Mouse (Mus musculus): Measurements from ENCODE around the gene Xkr8. TPM values are rescaled to one million over a fixed set of nuclear protein-coding genes. Genes with fewer than 3 reads are reported as not detected.

Gene Xkr8
- polyA plus RNA-seq, 1 experiment, result not detected

DNA sequence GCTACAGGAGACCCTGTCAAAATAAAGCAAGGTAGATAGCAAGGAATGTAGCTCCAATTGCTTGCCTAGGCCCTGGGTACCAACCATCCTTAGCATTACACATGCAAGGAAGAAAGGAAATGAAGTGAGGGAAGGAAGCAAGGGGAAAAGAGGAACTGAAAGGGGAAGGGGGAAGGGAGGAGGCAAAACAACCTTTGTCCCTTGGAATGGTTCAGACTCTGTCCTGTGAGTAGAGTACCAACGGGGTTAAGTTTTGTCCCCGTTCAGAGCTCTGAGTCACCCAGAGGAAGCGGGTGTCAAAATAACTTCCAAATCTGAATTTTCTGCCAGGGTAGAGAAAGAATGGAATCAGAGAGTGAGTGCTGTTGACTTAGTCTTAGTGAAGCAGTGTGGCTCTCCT, 27.9 kb upstream of the Xkr8 start:
- 64% methylated on average over 3 of the region's 3 CpGs for WGBS
- TF ChIP-seq POLR2A (IDR thresholded peaks at IDR 0.05; ENCODE audit: insufficient read depth, low read depth, low read length), result no peak
- no peak for TF ChIP-seq CTCF (IDR thresholded peaks at IDR 0.05; ENCODE audit: insufficient read depth, low read depth, low read length)
- Histone ChIP-seq H3K4me1 (ENCODE audit: control insufficient read depth, insufficient read depth, low read length) (peaks cover 11% of the 10 kb centered on the region), H3K27ac (ENCODE audit: insufficient read depth, low read depth, low read length) (no peak overlapping the region), H3K4me3 (ENCODE audit: insufficient read depth, low read depth, low read length) (no peak overlapping the region)

- H3K4me3 ChIP-seq (ENCODE audit: insufficient read depth, low read depth, low read length), result no peak overlapping the region
- no peak overlapping the region for H3K27ac ChIP-seq (ENCODE audit: insufficient read depth, low read depth, low read length)
- WGBS, result 59% methylated on average over 7 of the region's 7 CpGs
- peaks cover 11% of the 10 kb centered on the region for H3K4me1 ChIP-seq (ENCODE audit: control insufficient read depth, insufficient read depth, low read length)
- TF ChIP-seq POLR2A (IDR thresholded peaks at IDR 0.05; ENCODE audit: insufficient read depth, low read depth, low read length) (no peak), CTCF (IDR thresholded peaks at IDR 0.05; ENCODE audit: insufficient read depth, low read depth, low read length) (no peak)
Measured at GRCm38 (mm10) chr4:132757633-132758351, 25.4 kb upstream of the Xkr8 start.

DNA sequence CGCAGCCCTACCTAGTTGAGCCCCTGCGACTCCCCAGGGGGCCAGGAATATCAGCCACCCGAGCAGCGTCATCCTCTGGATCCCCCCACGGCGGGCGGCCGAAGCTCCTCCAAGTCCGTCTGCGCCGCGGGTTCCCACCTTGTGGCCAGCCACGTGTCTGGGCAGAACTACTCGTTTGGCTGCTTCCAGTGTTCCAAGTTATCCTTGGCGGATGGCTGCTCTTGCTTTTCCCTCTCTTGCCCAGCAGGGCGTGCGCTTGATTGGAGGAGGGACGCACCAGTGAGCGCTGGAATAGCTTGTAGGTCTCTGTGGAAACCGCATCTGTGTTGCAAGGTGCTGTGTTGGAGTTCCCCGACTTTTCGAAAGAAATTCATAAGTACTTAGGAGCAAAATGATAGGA, 24.6 kb upstream of the Xkr8 start, which contains the start of gene Smpdl3b:
Gene Smpdl3b (minus strand): TSS at position 279 of the 400 bp plus-strand sequence.
- peaks cover 11% of the 10 kb centered on the region for H3K4me1 ChIP-seq (ENCODE audit: control insufficient read depth, insufficient read depth, low read length)
- H3K4me3 ChIP-seq (ENCODE audit: insufficient read depth, low read depth, low read length), result peak within 1 kb of the TSS; percentile 38
- TF ChIP-seq POLR2A (IDR thresholded peaks at IDR 0.05; ENCODE audit: insufficient read depth, low read depth, low read length) (no peak), CTCF (IDR thresholded peaks at IDR 0.05; ENCODE audit: insufficient read depth, low read depth, low read length) (peak; percentile 44; the same call in 1 of the 2 replicates)
- no peak within 1 kb of the TSS for H3K27ac ChIP-seq (ENCODE audit: insufficient read depth, low read depth, low read length)
- WGBS, result under 1% methylated on average over 22 of the region's 22 CpGs

DNA sequence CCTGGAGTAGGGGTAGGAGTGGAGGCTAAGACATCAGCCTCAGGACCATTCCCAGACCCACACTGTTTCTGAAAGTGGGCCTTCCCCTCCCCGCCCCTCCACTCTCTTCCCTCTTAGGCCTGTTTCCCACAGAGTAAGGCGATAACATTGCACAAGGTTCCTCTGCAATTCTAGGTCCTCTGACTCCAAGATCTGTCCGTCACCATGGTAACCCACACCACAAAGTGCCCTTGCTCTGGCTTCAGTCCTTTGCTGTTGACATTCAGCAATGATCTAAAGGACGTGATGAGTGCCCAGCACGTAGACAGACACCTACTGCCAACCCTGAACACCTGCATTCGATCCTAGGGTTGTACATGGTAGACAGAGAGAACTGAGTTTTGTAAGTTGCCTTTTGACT, 20.6 kb upstream of the Xkr8 start:
- no peak overlapping the region for H3K27ac ChIP-seq (ENCODE audit: insufficient read depth, low read depth, low read length)
- 84% methylated on average over 6 of the region's 6 CpGs for WGBS
- H3K4me1 ChIP-seq (ENCODE audit: control insufficient read depth, insufficient read depth, low read length), result peaks cover 9% of the 10 kb centered on the region
- TF ChIP-seq CTCF (IDR thresholded peaks at IDR 0.05; ENCODE audit: insufficient read depth, low read depth, low read length), result no peak
- TF ChIP-seq POLR2A (IDR thresholded peaks at IDR 0.05; ENCODE audit: insufficient read depth, low read depth, low read length), result no peak
- H3K4me3 ChIP-seq (ENCODE audit: insufficient read depth, low read depth, low read length), result no peak overlapping the region

DNA sequence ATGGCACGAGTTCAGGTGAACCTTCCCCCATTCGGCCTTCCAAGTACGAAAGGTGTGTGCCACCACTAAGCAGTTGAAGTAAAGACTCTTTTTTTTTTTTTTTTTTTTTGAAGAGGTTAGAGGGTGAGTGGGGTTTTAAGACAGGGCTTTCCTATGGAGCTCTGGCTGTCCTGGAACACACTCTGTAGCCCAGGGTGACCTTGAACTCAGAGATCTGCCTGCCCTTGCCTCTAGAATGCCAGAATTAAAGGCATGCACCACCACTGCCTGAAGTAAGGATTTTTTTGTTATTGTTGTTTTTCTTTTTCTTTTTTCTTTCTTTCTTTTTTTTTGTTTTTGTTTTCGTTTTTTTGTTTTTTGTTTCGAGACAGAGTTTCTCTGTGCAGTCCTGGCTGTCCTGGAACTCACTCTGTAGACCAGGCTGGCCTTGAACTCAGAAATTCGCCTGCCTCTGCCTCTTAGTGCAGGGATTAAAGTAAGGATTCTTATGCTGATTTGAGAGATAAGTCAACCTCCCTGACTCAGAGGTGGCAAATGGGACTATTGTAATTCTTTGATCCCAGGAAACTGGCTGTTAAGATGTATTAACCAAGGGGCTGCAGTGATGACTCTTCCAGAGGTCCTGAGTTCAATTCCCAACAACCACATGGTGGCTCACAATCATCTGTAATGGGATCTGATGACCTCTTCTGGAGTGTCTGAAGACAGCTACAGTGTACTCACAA, 17.1 kb upstream of the Xkr8 start:
- WGBS, result 85% methylated on average over 6 of the region's 6 CpGs

DNA sequence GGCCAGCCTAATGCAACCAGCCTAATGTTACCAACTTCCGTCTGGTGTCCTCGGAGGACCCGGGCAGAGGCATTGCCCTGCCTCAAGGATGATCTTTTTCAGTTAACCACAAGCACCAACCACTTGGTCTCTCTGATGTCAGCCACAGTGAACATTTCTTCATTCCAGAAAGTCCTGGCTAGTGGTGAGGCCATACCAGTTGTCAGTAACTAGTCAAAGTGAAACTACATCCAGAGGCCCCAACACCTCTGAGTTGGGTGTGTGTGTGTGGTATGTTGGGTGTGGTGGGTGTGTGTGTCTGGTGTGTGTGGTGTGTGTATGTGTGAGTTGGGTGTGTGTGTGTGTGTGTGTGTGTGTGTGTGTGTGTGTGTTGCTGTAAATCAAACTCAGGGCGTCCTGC, 16.4 kb upstream of the Xkr8 start:
- Histone ChIP-seq H3K4me3 (ENCODE audit: insufficient read depth, low read depth, low read length) (no peak overlapping the region), H3K27ac (ENCODE audit: insufficient read depth, low read depth, low read length) (no peak overlapping the region), H3K4me1 (ENCODE audit: control insufficient read depth, insufficient read depth, low read length) (peaks cover 7% of the 10 kb centered on the region; the same call in 1 of the 2 replicates)
- no peak for TF ChIP-seq CTCF (IDR thresholded peaks at IDR 0.05; ENCODE audit: insufficient read depth, low read depth, low read length)
- TF ChIP-seq POLR2A (IDR thresholded peaks at IDR 0.05; ENCODE audit: insufficient read depth, low read depth, low read length), result no peak
- WGBS, result 86% methylated on average over 4 of the region's 4 CpGs

More for the DNA sequence above, 17.1 kb upstream of the Xkr8 start:
- no peak overlapping the region for H3K4me3 ChIP-seq (ENCODE audit: insufficient read depth, low read depth, low read length)
- TF ChIP-seq CTCF (IDR thresholded peaks at IDR 0.05; ENCODE audit: insufficient read depth, low read depth, low read length) (no peak), POLR2A (IDR thresholded peaks at IDR 0.05; ENCODE audit: insufficient read depth, low read depth, low read length) (no peak)
- peaks cover 2% of the 10 kb centered on the region; the same call in 1 of the 2 replicates for H3K4me1 ChIP-seq (ENCODE audit: control insufficient read depth, insufficient read depth, low read length)
- H3K27ac ChIP-seq (ENCODE audit: insufficient read depth, low read depth, low read length), result no peak overlapping the region

GRCm38 (mm10) chr4:132747664-132748259, 15.4 kb upstream of the Xkr8 start:
- H3K27ac ChIP-seq (ENCODE audit: insufficient read depth, low read depth, low read length), result 0 out of 2 replicates have a peak overlapping the region, but pooled peaks have one; percentile 9
- H3K4me3 ChIP-seq (ENCODE audit: insufficient read depth, low read depth, low read length), result no peak overlapping the region
- H3K4me1 ChIP-seq (ENCODE audit: control insufficient read depth, insufficient read depth, low read length), result peaks cover 7% of the 10 kb centered on the region; the same call in 1 of the 2 replicates
- no peak for TF ChIP-seq CTCF (IDR thresholded peaks at IDR 0.05; ENCODE audit: insufficient read depth, low read depth, low read length)
- no peak for TF ChIP-seq POLR2A (IDR thresholded peaks at IDR 0.05; ENCODE audit: insufficient read depth, low read depth, low read length)
- 84% methylated on average over 9 of the region's 9 CpGs for WGBS

DNA sequence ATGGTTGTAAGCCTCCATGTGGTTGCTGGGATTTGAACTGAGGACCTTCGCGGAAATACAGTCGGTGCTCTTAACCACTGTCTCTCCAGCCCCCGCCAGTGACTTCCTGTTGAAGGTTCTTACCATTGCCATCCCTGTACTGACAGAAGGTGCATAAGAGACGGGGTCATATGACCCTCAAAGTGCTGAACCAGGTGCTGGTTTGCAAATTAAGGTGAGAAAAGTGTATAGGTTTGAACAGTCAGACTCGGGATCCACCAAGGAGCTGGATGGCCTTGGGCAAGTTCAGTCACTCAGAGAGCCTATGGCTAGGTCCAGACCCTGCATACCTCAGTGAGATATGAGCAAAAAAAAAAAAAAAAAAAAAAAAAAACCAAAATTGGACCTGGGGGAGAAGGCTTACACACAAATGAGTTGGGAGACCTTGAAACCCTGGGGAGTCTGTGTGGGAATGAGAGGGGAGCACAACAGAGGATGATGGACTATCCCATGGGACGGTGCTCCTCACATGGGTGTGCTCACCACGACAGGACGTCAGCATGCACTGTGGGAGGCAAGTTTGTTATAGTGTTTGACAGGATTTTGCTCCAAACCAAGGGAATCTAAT, 14.7 kb upstream of the Xkr8 start:
- H3K4me1 ChIP-seq (ENCODE audit: control insufficient read depth, insufficient read depth, low read length), result peaks cover 7% of the 10 kb centered on the region; the same call in 1 of the 2 replicates
- no peak overlapping the region for H3K4me3 ChIP-seq (ENCODE audit: insufficient read depth, low read depth, low read length)
- H3K27ac ChIP-seq (ENCODE audit: insufficient read depth, low read depth, low read length), result 0 out of 2 replicates have a peak overlapping the region, but pooled peaks have one; percentile 9
- no peak for TF ChIP-seq POLR2A (IDR thresholded peaks at IDR 0.05; ENCODE audit: insufficient read depth, low read depth, low read length)
- TF ChIP-seq CTCF (IDR thresholded peaks at IDR 0.05; ENCODE audit: insufficient read depth, low read depth, low read length), result no peak
- 92% methylated on average over 9 of the region's 9 CpGs for WGBS
